Mouse (Mus musculus): ENCODE measurements at regions not wholly inside any gene's neighbourhood (a gene's known extent, or its start where the extent isn't known, plus 50 kb on each side); places are given as distances from the start of the nearest gene placed in this dataset.

DNA sequence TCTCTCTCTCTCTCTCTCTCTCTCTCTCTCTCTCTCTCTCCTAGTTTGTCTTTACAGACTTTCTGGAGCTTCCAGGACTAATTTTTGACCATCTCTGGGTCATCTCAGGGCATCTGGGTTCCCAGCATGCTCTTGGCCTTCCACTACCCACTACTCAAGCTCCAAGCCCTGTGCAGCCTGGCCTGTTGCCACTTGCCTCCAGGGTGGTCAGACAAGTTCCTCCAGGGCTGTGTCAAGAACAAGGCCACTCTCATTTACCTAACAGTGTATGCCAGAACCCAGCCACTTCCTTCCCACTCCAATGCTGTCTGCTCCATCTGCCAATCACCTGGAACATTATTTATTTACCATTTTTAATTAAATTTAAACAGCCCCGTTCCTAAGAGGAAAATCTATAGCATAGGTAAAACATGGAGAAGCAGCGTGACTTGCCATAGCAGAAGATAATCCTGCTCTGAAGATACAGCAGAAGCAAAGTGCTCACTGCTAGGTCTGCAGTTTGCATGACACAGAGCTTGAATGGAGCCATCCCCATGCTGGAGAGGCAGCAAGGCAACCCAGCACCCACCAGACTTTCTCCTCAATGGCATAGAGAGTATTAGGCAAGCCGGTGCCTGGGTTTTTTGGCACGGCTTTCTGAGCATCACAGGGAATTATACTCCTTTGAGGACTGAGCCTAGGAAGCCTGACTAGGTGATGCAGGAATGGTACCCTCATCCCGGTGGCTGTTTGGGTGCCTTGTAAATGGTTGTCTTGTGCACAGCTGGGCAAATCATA is 54.0 kb downstream of the Foxi1 start:
- no peak for DNase-seq

DNA sequence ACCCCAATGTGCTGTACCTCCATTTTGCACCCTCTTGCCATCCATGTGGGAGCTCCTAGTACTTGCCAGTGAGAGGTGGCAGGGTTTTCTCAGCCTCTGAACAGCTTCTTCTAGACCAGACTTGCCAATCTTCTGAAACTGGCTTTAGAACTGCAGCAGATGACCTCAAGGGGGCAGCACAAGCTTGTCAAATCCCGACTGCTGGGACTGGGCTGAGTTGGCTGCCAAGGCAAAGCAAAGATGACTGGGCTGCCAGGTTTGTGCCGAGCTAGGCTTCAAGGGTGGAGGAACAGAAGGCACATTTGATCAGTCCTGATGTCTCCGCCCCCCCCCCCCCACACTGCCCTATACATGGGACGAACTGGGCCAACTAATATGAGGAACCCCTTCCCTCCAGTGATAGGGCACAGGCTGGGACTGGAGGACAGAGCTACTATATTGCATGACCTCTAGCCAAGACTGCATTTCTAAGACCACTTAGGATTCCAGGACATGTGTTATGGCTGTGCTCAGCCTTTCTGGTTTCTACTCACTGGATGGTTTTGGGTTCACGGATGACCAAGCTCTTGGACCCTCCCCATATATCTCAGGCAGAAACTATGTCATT is 51.1 kb upstream of the 4930469K13Rik start:
- DNase-seq, result peak; percentile 78 to 92

Data from heart, adult 18-20 months (tissue).